Mouse (Mus musculus) frontal cortex, postnatal 10 days (tissue): ENCODE measurements around the gene Sall1.

Experiments
- DNase-seq, 2 experiments: peaks; one replicate each; pipeline ENCODE4 v3.0.0; 2022; ENCODE audit warnings: low spot score in 2 of 2, mixed read lengths in 1 of 2

Sall1 gene

GRCm38 (mm10) chr8:88991780-88992509 is 52.0 kb downstream of the Sall1 start:
- DNase-seq, result no peak

GRCm38 (mm10) chr8:88991176-88991575 is 52.8 kb downstream of the Sall1 start:
- no peak for DNase-seq

DNA sequence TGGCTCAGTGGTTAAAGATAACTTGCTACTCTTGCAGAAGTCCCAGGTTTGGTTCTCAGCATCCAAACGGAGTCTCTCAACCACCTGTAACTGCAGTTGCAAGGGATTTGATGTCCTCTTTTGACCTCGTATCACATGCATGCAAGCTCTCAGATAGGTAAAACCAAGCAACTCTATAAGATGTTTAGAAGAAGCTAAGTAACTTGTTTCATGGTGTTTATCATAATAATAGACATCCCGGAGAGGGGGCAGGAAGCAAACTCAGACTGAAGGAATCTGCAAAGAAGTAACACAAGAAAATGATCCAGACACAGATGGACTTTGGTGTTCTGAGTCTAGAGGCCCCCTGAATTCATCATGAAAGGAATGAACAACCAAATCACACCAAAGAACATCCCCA is 55.0 kb downstream of the Sall1 start:
- DNase-seq, result no peak

DNA sequence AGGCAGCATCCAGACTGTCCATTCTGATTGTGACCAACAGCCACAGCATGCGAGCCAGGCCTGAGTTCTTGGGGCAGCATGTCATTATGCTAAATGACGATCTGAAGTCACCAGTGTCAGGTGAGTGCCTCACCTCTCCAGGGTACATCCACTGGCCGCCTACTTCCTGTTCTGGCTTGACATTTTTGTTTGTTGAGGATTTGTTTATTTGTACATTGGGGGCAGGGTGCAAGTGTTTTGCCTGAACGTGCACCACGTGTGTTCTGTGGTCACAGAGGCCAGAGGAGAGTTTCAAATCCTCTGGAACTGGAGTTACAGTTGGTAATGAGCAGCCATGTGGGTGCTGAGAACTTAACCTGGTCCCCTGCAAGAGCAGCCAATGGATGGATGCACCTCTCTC is 60.5 kb downstream of the Sall1 start:
- DNase-seq, result no peak
